Mouse (Mus musculus) forebrain, embryonic 15.5 days (tissue): ENCODE measurements at regions not wholly inside any gene's neighbourhood (a gene's known extent, or its start where the extent isn't known, plus 50 kb on each side); places are given as distances from the start of the nearest gene placed in this dataset.

Source experiments
- ATAC-seq: fragments of 200-750 bp; cut with Nextera tagmentation; replicated peaks from 2 replicates; pipeline ENCODE4 v1.8.0; 2017; ENCODE audit warnings: mild to moderate bottlenecking, moderate TSS enrichment, moderate library complexity
- H3K27ac ChIP-seq: fragments of 300-500 bp; sonication (generic); replicated peaks from 2 replicates; pipeline ENCODE4 v1.5.1; 2015; ENCODE audit warnings: mild to moderate bottlenecking, inconsistent platforms
- H3K27me3 ChIP-seq: fragments of 300-500 bp; sonication (generic); 2 replicates; pipeline ENCODE4 v1.6.1; 2015; ENCODE audit warnings: inconsistent platforms
- H3K36me3 ChIP-seq: fragments of 300-500 bp; sonication (generic); 2 replicates; pipeline ENCODE4 v1.6.1; 2015; ENCODE audit warnings: mild to moderate bottlenecking, inconsistent platforms
- H3K4me1 ChIP-seq: fragments of 300-500 bp; sonication (generic); 2 replicates; pipeline ENCODE4 v1.6.1; 2015; ENCODE audit warnings: inconsistent platforms
- H3K4me2 ChIP-seq: fragments of 300-500 bp; sonication (generic); replicated peaks from 2 replicates; pipeline ENCODE4 v1.6.1; 2015; ENCODE audit warnings: mild to moderate bottlenecking, inconsistent platforms
- H3K4me3 ChIP-seq: fragments of 300-500 bp; sonication (generic); 2 replicates; pipeline ENCODE4 v1.5.1; 2015; ENCODE audit warnings: mild to moderate bottlenecking, inconsistent platforms
- H3K9ac ChIP-seq: fragments of 300-500 bp; sonication (generic); replicated peaks from 2 replicates; pipeline ENCODE4 v1.6.1; 2015; ENCODE audit warnings: mild to moderate bottlenecking, inconsistent platforms
- H3K9me3 ChIP-seq: fragments of 300-500 bp; sonication (generic); 2 replicates; pipeline ENCODE4 v1.6.1; 2016; ENCODE audit warnings: inconsistent platforms
- WGBS: fragments of 180-500 bp; shearing (Covaris S2); methylation state at CpG from one replicate; pipeline ENCODE4 v1.1.7; 2015; ENCODE audit warnings: mixed read lengths; 5-methylcytosine and 5-hydroxymethylcytosine counted together

GRCm38 (mm10) chr15:86566111-86566510 lies 351.9 kb downstream of the Tbc1d22a start:
- ATAC-seq, result no peak
- H3K9me3 ChIP-seq, result no peaks in the 10 kb centered on the region
- H3K27ac ChIP-seq, result no peak overlapping the region
- no peak overlapping the region for H3K4me3 ChIP-seq
- H3K27me3 ChIP-seq, result no peaks in the 10 kb centered on the region
- no peak overlapping the region for H3K9ac ChIP-seq
- no peaks in the 10 kb centered on the region for H3K36me3 ChIP-seq
- WGBS, result 76% methylated on average over 3 of the region's 3 CpGs
- H3K4me2 ChIP-seq, result no peak overlapping the region
- H3K4me1 ChIP-seq, result no peaks in the 10 kb centered on the region

DNA sequence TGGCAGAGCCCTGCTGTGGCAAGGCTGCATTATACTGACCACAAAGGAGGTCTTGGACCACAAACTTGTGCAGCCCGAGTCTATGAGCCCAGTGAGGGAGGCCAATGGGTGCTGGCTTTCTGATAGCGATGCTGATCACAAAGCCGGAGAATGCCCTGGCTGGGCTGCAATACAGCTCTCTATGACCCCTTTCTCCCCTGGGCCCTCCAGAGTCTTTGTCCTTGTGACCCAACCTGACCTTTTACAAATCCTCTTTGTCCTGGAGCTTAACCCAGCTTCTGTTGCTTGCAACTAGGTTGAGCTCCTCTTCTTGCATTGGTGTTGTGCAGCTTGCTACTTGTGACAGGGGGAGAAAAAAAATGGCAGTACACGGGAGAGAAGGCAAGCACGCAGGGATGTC lies 360.1 kb downstream of the Tbc1d22a start:
- Histone ChIP-seq H3K4me2 (no peak overlapping the region), H3K9me3 (no peaks in the 10 kb centered on the region), H3K9ac (no peak overlapping the region), H3K27ac (no peak overlapping the region), H3K36me3 (no peaks in the 10 kb centered on the region), H3K4me3 (no peak overlapping the region), H3K4me1 (no peaks in the 10 kb centered on the region), H3K27me3 (no peaks in the 10 kb centered on the region)
- no peak for ATAC-seq
- 8% methylated on average over 5 of the region's 5 CpGs for WGBS

DNA sequence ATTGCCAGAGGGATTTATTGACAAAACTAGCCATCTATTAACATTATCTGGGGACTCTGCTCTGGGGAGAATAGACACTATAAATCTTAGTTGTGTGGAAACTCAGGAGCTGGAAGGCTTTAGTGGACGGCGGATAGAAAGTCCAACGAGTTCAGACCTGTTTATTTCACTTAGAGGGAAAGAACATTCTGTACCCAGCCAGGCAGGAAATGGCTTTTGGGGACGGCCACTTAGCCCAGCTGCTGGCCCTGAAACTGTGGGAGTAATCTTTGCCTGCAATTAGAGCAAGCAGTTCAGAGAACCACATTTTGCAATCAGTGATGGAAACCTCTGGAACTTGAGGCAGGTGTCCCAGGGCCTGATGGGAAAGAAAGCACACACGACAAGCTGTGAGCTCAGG lies 362.4 kb downstream of the Tbc1d22a start:
- 69% methylated on average over 5 of the region's 5 CpGs for WGBS
- H3K27me3 ChIP-seq, result no peaks in the 10 kb centered on the region

GRCm38 (mm10) chr15:86578689-86579088 lies 364.4 kb downstream of the Tbc1d22a start:
- ATAC-seq, result no peak
- no peaks in the 10 kb centered on the region for H3K27me3 ChIP-seq
- H3K9ac ChIP-seq, result no peak overlapping the region
- no peaks in the 10 kb centered on the region for H3K9me3 ChIP-seq
- no peaks in the 10 kb centered on the region for H3K4me1 ChIP-seq
- no peaks in the 10 kb centered on the region for H3K36me3 ChIP-seq
- no peak overlapping the region for H3K4me3 ChIP-seq
- WGBS, result 75% methylated on average over 16 of the region's 16 CpGs
- H3K27ac ChIP-seq, result no peak overlapping the region
- H3K4me2 ChIP-seq, result no peak overlapping the region

More for the DNA sequence above, 362.4 kb downstream of the Tbc1d22a start:
- Histone ChIP-seq H3K9ac (no peak overlapping the region), H3K36me3 (no peaks in the 10 kb centered on the region), H3K4me2 (no peak overlapping the region), H3K9me3 (no peaks in the 10 kb centered on the region), H3K4me3 (no peak overlapping the region), H3K27ac (no peak overlapping the region), H3K4me1 (no peaks in the 10 kb centered on the region)
- ATAC-seq, result no peak

GRCm38 (mm10) chr15:86582240-86583090 lies 368.2 kb downstream of the Tbc1d22a start:
- Histone ChIP-seq H3K27ac (no peak overlapping the region), H3K27me3 (no peaks in the 10 kb centered on the region), H3K9me3 (no peaks in the 10 kb centered on the region), H3K4me2 (no peak overlapping the region), H3K9ac (no peak overlapping the region), H3K4me3 (no peak overlapping the region), H3K36me3 (no peaks in the 10 kb centered on the region), H3K4me1 (no peaks in the 10 kb centered on the region)
- no peak for ATAC-seq
- 85% methylated on average over 7 of the region's 7 CpGs for WGBS

DNA sequence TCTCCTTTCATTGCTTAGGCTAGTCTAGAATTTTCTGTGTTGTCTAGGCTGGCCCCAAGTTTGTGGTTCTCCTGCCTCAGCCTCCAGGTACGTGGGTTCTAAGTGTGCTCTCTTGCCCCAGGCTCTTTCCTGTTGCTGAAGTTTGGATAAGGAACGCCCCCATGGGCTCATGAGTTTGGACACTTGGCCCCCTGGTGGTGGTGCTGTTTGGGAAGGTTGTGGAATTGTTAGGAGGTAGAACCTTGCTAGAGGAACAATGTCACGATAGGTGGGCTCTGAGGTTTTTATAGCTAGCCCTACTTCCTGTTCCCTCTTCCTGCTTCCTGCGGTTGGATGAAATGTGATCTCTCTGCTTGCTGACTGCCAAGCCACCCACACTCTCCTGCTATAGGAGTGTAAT lies 371.5 kb downstream of the Tbc1d22a start:
- Histone ChIP-seq H3K9ac (no peak overlapping the region), H3K36me3 (no peaks in the 10 kb centered on the region), H3K4me3 (no peak overlapping the region), H3K9me3 (no peaks in the 10 kb centered on the region), H3K4me2 (no peak overlapping the region), H3K27me3 (no peaks in the 10 kb centered on the region), H3K27ac (no peak overlapping the region), H3K4me1 (no peaks in the 10 kb centered on the region)
- ATAC-seq, result no peak
- 84% methylated on average over 4 of the region's 4 CpGs for WGBS

DNA sequence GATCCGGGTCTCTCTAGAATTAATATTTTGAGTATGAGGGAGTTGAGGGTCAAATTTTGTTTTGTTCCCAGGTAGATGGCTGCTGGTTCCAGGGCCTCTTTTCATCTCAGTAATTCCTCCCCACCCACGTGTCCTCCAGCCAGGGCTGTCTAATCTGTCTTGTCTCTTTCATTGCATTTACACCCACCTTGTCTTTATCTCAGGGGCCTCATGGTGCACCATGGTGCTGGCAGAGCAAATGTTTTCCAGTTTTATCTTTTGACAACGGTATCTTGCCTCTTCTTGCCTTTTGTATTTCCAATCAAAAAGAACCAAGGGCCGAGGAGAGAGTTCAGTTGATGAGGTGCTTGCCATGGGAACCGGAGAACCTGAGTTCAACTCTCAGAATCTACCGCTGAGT lies 372.9 kb downstream of the Tbc1d22a start:
- Histone ChIP-seq H3K4me1 (no peaks in the 10 kb centered on the region), H3K27ac (no peak overlapping the region), H3K27me3 (no peaks in the 10 kb centered on the region), H3K4me2 (no peak overlapping the region), H3K9me3 (no peaks in the 10 kb centered on the region), H3K4me3 (no peak overlapping the region), H3K9ac (no peak overlapping the region), H3K36me3 (no peaks in the 10 kb centered on the region)
- WGBS, result 81% methylated on average over 6 of the region's 6 CpGs
- ATAC-seq, result no peak

GRCm38 (mm10) chr15:86590033-86590432 lies 375.8 kb downstream of the Tbc1d22a start:
- Histone ChIP-seq H3K9ac (no peak overlapping the region), H3K36me3 (no peaks in the 10 kb centered on the region), H3K4me3 (no peak overlapping the region), H3K27me3 (no peaks in the 10 kb centered on the region), H3K9me3 (no peaks in the 10 kb centered on the region), H3K27ac (no peak overlapping the region), H3K4me2 (no peak overlapping the region), H3K4me1 (no peaks in the 10 kb centered on the region)
- no peak for ATAC-seq
- WGBS, result 72% methylated on average over 7 of the region's 7 CpGs

DNA sequence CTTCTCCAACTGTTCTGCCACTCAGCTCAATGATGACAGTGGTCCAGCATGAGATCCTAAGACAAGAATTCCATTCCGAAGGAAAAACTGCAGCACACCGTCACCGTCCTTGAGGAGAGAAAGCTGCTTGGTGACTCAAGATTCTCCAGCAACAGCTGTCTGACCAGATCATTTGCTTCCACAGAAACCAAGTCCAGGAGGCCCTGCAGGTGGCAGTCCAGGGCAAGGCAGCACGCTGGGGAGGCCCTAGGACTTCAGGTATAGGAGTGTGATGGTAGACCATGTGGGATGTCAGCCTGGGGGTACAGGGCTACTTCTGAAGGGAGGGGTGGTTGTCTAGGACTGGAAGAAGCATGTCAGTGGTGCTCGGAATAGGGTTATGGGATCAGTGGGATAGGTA lies 376.6 kb downstream of the Tbc1d22a start:
- Histone ChIP-seq H3K9ac (no peak overlapping the region), H3K9me3 (no peaks in the 10 kb centered on the region), H3K4me3 (no peak overlapping the region), H3K27ac (no peak overlapping the region), H3K4me2 (no peak overlapping the region), H3K27me3 (no peaks in the 10 kb centered on the region), H3K4me1 (no peaks in the 10 kb centered on the region), H3K36me3 (no peaks in the 10 kb centered on the region)
- WGBS, result 73% methylated on average over 5 of the region's 5 CpGs
- no peak for ATAC-seq

- ATAC-seq, result no peak
- H3K4me3 ChIP-seq, result no peak overlapping the region
- H3K36me3 ChIP-seq, result no peaks in the 10 kb centered on the region
- WGBS, result 46% methylated on average over 6 of the region's 6 CpGs
- no peak overlapping the region for H3K27ac ChIP-seq
- H3K4me2 ChIP-seq, result no peak overlapping the region
- H3K27me3 ChIP-seq, result no peaks in the 10 kb centered on the region
- H3K9me3 ChIP-seq, result no peaks in the 10 kb centered on the region
- no peak overlapping the region for H3K9ac ChIP-seq
- no peaks in the 10 kb centered on the region for H3K4me1 ChIP-seq
Measured at GRCm38 (mm10) chr15:86593404-86593803, 379.1 kb downstream of the Tbc1d22a start.

DNA sequence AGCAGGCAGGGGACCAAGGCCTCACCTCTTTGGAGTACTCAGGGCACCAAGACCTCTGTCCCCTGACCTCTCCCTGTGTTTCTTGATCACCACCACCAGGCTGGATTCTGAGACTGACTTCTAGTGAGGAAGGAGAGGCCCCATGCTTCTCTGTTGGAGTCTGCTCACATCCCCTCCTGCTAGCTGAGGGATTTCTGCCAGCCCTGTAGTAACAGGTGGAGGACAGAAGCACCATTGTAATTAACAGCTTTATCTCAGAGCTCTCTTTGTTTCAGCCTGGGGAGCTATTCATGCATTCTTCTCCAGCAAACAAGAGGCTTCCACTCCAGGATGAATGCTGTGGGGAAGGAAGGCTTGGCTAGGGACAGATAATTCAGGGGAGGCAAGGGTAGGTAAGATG lies 392.2 kb downstream of the Tbc1d22a start:
- ATAC-seq, result no peak
- Histone ChIP-seq H3K9ac (no peak overlapping the region), H3K27me3 (no peaks in the 10 kb centered on the region), H3K4me2 (no peak overlapping the region), H3K36me3 (no peaks in the 10 kb centered on the region), H3K27ac (no peak overlapping the region), H3K4me1 (peaks cover 5% of the 10 kb centered on the region), H3K9me3 (no peaks in the 10 kb centered on the region), H3K4me3 (no peak overlapping the region)

DNA sequence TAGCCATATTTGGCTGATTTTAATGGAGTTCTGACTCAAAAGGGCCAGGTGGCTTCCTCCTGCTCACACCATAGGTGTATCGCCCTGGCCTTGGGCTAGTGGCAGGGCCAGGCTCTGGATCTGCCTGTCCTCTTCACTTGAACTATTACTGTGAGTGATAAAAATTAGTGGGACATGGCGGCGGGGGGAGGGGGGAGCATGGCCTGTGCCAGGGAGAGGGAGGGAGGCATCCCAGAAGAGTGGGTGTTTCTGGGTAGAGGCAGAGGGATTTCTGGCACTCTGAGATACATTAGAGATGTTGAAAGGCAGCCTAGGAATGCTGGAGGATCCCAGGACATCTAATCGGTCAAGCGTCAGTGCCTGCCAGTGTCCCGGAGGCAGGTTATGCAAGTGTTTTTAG lies 395.4 kb downstream of the Tbc1d22a start:
- Histone ChIP-seq H3K4me2 (no peak overlapping the region), H3K27ac (no peak overlapping the region), H3K9me3 (no peaks in the 10 kb centered on the region), H3K4me1 (peaks cover 5% of the 10 kb centered on the region), H3K36me3 (no peaks in the 10 kb centered on the region), H3K27me3 (no peaks in the 10 kb centered on the region), H3K9ac (no peak overlapping the region), H3K4me3 (no peak overlapping the region)
- 87% methylated on average over 6 of the region's 6 CpGs for WGBS
- ATAC-seq, result no peak

- WGBS, result 82% methylated on average over 5 of the region's 5 CpGs
- no peaks in the 10 kb centered on the region for H3K27me3 ChIP-seq
- H3K36me3 ChIP-seq, result no peaks in the 10 kb centered on the region
- H3K4me2 ChIP-seq, result no peak overlapping the region
- H3K9ac ChIP-seq, result no peak overlapping the region
- no peak overlapping the region for H3K4me3 ChIP-seq
- no peak for ATAC-seq
- H3K27ac ChIP-seq, result no peak overlapping the region
- no peaks in the 10 kb centered on the region for H3K4me1 ChIP-seq
- no peaks in the 10 kb centered on the region for H3K9me3 ChIP-seq
Measured at GRCm38 (mm10) chr15:86631376-86631775, 417.1 kb downstream of the Tbc1d22a start.
